Mouse (Mus musculus): Measurements from ENCODE around the gene Nostrin. TPM values are rescaled to one million over a fixed set of nuclear protein-coding genes. Genes with fewer than 3 reads are reported as not detected.
A peak's percentile ranks its signal among the peaks of the same experiment; 100 is the strongest.

Gene Nostrin
- polyA plus RNA-seq, 1 experiment from 2014 or later: 7.3 TPM

DNA sequence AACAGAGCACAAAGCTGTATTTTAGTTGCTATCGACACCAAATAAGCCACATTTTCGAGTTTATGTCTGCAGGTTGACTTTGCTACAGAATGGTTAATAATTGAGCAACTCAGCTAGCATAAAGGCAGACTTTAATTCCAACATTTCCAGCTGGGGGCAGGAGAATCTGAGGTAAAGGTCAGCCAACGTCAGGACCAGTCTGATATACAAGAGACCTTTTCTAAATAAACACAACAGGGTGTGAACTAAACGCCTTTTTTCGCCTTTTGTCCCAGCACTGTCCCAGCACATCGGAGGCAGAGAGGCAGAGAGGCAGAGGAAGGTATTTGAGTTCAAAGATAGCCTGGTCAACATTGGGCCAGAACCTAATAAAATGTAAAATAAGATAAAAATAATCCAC is 69.6 kb downstream of the Nostrin start:
- Histone ChIP-seq H3K9ac (peak overlapping the region; percentile 90), H3K4me3 (replicated peaks) (peak overlapping the region; percentile 81), H3K27ac (replicated peaks) (peak overlapping the region; percentile 87), H3K36me3 (replicated peaks) (peaks cover 30% of the 10 kb centered on the region), H3K4me2 (peak overlapping the region; percentile 65), H3K4me1 (replicated peaks) (peaks cover 18% of the 10 kb centered on the region), H3K9me3 (replicated peaks) (no peaks in the 10 kb centered on the region), H3K27me3 (no peaks in the 10 kb centered on the region)
- no peak for ATAC-seq (ENCODE audit: insufficient read depth)
- WGBS (ENCODE audit: insufficient replicate concordance): 12% methylated on average over 6 of the region's 6 CpGs

DNA sequence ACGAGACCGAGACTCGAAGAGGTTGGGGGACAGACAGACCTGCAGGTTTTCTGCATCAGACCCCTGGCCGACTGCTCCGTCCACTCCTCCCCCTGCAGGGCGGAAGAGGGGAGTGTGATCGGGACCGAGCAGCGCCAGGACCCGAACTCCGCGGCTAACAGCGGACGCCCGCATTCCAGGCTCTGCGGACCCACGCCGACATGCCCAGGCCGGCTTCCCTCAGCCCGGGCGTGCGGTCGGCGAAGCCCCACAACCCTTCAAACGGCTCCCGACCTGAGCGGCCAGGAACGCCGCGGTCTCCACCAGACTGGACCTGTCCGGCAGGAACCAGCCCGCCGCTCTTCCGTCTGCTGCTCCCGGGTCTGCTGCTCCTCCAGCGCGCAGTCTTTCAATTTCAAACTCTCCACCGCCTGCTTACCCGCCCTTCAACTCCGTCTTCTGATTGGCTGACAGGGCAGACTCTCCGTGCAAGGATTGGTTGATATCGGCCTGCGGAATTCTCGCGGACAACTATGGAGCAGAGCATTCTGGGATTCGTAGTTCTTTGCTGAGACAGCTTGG is 70.3 kb downstream of the Nostrin start, which contains the start of gene Spc25:
Gene Spc25 (minus strand): TSS at position 404 of the 561 bp plus-strand sequence.
- H3K4me2 ChIP-seq: peak within 1 kb of the TSS; percentile 65
- under 1% methylated on average over 46 of the region's 46 CpGs for WGBS (ENCODE audit: insufficient replicate concordance)
- peak; percentile 95 for ATAC-seq (ENCODE audit: insufficient read depth)
- peak within 1 kb of the TSS; percentile 90 for H3K9ac ChIP-seq
- H3K4me3 ChIP-seq (replicated peaks): peak within 1 kb of the TSS; percentile 81
- peaks cover 27% of the 10 kb centered on the region for H3K36me3 ChIP-seq (replicated peaks)
- no peaks in the 10 kb centered on the region for H3K9me3 ChIP-seq (replicated peaks)
- peak within 1 kb of the TSS; percentile 87 for H3K27ac ChIP-seq (replicated peaks)
- H3K4me1 ChIP-seq (replicated peaks): peaks cover 18% of the 10 kb centered on the region
- no peaks in the 10 kb centered on the region for H3K27me3 ChIP-seq

DNA sequence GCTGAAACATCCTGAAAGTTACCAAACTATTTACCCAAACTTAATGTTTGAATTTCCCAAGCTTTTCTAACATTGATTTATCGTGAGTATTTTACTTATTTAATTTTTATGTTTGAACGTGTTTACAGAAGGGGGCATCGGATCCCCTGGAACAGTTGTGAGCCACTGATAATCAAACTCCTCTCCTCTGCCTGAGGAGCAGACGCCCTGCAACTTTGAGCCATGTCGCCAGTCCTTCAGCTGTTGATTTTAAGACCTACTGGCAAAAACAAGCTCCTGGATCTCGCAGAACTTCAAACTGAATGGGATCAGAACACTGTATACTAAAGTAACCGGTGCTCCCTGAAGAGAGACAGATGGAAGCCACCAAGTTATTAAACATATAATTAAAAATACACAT is 70.9 kb downstream of the Nostrin start:
- peaks cover 18% of the 10 kb centered on the region for H3K4me1 ChIP-seq (replicated peaks)
- H3K9me3 ChIP-seq (replicated peaks): no peaks in the 10 kb centered on the region
- H3K36me3 ChIP-seq (replicated peaks): peaks cover 20% of the 10 kb centered on the region
- peak overlapping the region; percentile 67 for H3K27ac ChIP-seq (replicated peaks)
- peak overlapping the region; percentile 59 for H3K4me2 ChIP-seq
- 12% methylated on average over 7 of the region's 7 CpGs for WGBS (ENCODE audit: insufficient replicate concordance)
- peak; percentile 72 for ATAC-seq (ENCODE audit: insufficient read depth)
- H3K4me3 ChIP-seq (replicated peaks): peak overlapping the region; percentile 81
- no peaks in the 10 kb centered on the region for H3K27me3 ChIP-seq
- peak overlapping the region; percentile 35; the same call in 1 of the 2 replicates for H3K9ac ChIP-seq

DNA sequence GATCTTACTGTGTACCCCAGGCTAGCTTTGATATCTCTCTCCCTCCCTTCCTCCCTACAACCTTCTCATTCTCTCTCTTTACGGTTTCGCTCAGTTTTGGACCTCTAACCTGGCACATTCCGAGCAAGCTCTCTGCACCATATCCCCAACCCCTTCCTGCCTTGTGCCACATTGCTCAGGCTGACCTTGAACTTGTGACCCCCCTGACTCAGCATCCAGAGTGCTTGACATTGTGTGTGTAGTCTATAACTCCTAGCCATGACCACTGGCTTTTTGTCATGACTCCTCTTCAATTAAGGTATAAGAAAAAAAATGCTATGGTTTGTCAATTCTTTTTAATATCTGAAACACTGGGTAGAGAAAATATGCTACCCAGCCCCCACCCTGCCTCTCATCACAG is 74.1 kb downstream of the Nostrin start:
- Histone ChIP-seq H3K27ac (replicated peaks) (no peak overlapping the region), H3K4me2 (no peak overlapping the region), H3K9me3 (replicated peaks) (no peaks in the 10 kb centered on the region), H3K9ac (no peak overlapping the region), H3K27me3 (no peaks in the 10 kb centered on the region), H3K4me3 (replicated peaks) (no peak overlapping the region), H3K36me3 (replicated peaks) (no peaks in the 10 kb centered on the region), H3K4me1 (replicated peaks) (peaks cover 7% of the 10 kb centered on the region)
- WGBS (ENCODE audit: insufficient replicate concordance): 72% methylated on average over 3 of the region's 3 CpGs
- ATAC-seq (ENCODE audit: insufficient read depth): no peak

DNA sequence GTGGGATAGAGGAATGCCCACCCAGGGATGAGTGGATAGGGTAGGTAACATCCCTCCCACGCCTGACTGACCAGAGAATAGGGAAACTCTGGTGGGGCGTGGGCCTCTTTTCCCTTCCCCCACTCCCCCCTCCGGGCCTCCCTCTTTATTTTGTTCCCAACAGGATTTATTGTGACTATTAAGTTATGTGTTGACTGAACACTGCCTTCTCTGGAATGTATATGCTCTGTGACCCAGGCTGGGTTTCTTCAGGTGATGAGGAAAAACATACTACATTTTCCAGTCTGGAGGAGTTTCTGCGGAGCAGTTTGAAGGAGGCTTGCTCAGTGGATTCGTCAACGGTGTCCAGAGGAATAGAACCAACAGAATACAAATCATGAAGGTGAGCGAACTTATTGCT is 75.2 kb downstream of the Nostrin start, which contains the start of gene G6pc2:
Gene G6pc2 (plus strand): TSS at position 301 of the 400 bp plus-strand sequence.
- no peak within 1 kb of the TSS for H3K27ac ChIP-seq (replicated peaks)
- H3K36me3 ChIP-seq (replicated peaks): no peaks in the 10 kb centered on the region
- H3K27me3 ChIP-seq: no peaks in the 10 kb centered on the region
- WGBS (ENCODE audit: insufficient replicate concordance): 68% methylated on average over 7 of the region's 7 CpGs
- no peaks in the 10 kb centered on the region for H3K9me3 ChIP-seq (replicated peaks)
- no peak within 1 kb of the TSS for H3K9ac ChIP-seq
- H3K4me1 ChIP-seq (replicated peaks): peaks cover 3% of the 10 kb centered on the region; the same call in 1 of the 2 replicates
- no peak within 1 kb of the TSS for H3K4me2 ChIP-seq
- ATAC-seq (ENCODE audit: insufficient read depth): no peak
- H3K4me3 ChIP-seq (replicated peaks): no peak within 1 kb of the TSS

DNA sequence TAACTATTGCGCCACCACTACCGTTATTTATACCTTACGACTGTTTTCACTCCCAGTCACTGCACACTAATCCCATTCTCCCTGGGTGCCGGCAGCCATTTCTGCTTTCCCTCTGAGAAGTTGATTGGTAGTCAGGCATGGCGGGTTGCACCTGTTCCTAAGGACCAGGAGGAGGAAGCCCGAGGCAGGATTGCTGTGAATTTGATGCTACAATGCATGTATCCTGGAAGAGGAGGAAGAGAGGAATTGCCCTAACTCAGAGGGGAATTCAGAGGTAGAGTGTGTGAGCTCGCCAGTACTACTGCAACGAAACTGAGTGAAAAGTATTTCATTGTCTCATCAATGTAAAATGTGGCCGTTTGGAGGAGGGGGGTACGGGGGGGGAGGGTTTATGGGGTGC is 77.1 kb downstream of the Nostrin start:
- 64% methylated on average over 10 of the region's 10 CpGs for WGBS (ENCODE audit: insufficient replicate concordance)
- Histone ChIP-seq H3K4me1 (replicated peaks) (no peaks in the 10 kb centered on the region), H3K36me3 (replicated peaks) (no peaks in the 10 kb centered on the region), H3K9ac (no peak overlapping the region), H3K9me3 (replicated peaks) (no peaks in the 10 kb centered on the region), H3K4me3 (replicated peaks) (no peak overlapping the region), H3K4me2 (no peak overlapping the region), H3K27ac (replicated peaks) (no peak overlapping the region), H3K27me3 (no peaks in the 10 kb centered on the region)
- no peak for ATAC-seq (ENCODE audit: insufficient read depth)

DNA sequence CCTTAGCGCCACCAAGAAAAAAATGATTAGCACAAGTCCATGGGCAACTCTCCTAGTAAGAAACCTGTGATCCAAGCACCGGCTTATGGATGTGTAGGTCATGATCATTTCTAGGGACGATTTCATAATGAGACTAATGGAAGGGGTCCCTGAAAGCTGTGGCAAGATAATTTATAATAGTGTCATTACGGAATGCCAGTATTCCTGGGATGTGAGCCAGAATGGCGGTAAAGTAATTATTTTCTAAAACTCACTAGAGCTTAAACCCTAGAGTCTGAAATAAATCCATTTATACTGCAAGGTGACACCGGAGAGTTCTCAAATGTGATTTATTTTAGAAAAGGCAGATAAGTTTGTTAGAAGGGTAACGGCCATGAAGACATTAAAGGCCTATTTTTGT is 79.6 kb downstream of the Nostrin start:
- no peak overlapping the region for H3K4me3 ChIP-seq (replicated peaks)
- H3K36me3 ChIP-seq (replicated peaks): no peaks in the 10 kb centered on the region
- H3K27me3 ChIP-seq: no peaks in the 10 kb centered on the region
- H3K27ac ChIP-seq (replicated peaks): no peak overlapping the region
- 73% methylated on average over 7 of the region's 7 CpGs for WGBS (ENCODE audit: insufficient replicate concordance)
- no peak for ATAC-seq (ENCODE audit: insufficient read depth)
- H3K4me1 ChIP-seq (replicated peaks): no peaks in the 10 kb centered on the region
- no peak overlapping the region for H3K4me2 ChIP-seq
- no peaks in the 10 kb centered on the region for H3K9me3 ChIP-seq (replicated peaks)
- H3K9ac ChIP-seq: no peak overlapping the region

DNA sequence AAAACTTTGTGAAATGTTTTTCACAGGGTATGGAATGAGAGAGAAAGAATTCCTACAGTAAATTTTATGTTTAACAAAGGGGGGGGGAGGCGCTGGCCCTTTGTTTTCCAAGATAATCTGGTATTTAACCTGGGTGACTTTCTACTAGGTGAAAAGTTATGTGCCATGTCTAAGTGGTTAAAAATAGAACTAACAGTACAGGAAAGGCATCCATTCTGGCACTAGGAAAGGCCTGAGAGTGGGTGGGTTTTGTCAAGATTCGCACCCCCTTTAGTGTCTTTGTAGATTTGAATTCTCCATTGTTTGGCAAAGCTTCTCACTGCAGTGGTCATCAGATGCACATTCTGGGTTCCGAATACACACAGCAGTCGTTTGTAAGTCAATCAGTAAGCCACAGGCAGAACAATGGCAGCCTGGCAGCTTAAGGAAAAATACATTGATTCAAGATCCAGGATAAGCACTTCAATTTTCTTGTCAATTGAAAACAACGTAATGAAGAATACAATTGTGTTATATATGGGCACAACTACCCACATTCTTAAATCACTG is 86.3 kb downstream of the Nostrin start:
- H3K9me3 ChIP-seq (replicated peaks): no peaks in the 10 kb centered on the region
- no peaks in the 10 kb centered on the region for H3K4me1 ChIP-seq (replicated peaks)
- no peak for ATAC-seq (ENCODE audit: insufficient read depth)
- no peaks in the 10 kb centered on the region for H3K36me3 ChIP-seq (replicated peaks)
- no peak overlapping the region for H3K27ac ChIP-seq (replicated peaks)
- no peak overlapping the region for H3K4me3 ChIP-seq (replicated peaks)
- H3K9ac ChIP-seq: no peak overlapping the region
- no peaks in the 10 kb centered on the region for H3K27me3 ChIP-seq
- H3K4me2 ChIP-seq: no peak overlapping the region
- 59% methylated on average over 5 of the region's 5 CpGs for WGBS (ENCODE audit: insufficient replicate concordance)

DNA sequence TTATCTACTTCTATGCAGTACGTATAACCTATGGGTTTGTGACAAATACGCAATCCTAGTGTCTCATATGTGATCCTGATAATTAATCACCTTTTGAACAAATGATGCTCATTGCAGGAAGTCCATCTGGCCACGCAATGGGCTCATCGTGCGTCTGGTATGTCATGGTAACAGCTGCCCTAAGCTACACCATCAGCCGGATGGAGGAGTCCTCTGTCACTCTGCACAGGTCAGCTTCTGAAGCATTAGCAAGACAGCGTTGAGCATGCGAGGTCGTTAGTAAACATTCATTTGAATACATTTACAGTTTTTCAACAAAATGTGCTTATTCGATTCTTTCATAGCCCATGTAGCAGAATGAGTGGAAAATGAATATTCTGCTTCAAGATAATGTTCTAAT is 87.2 kb downstream of the Nostrin start:
- no peak for ATAC-seq (ENCODE audit: insufficient read depth)
- H3K4me2 ChIP-seq: no peak overlapping the region
- H3K4me3 ChIP-seq (replicated peaks): no peak overlapping the region
- no peaks in the 10 kb centered on the region for H3K9me3 ChIP-seq (replicated peaks)
- no peaks in the 10 kb centered on the region for H3K4me1 ChIP-seq (replicated peaks)
- no peaks in the 10 kb centered on the region for H3K36me3 ChIP-seq (replicated peaks)
- 71% methylated on average over 10 of the region's 10 CpGs for WGBS (ENCODE audit: insufficient replicate concordance)
- no peaks in the 10 kb centered on the region for H3K27me3 ChIP-seq
- H3K27ac ChIP-seq (replicated peaks): no peak overlapping the region
- H3K9ac ChIP-seq: no peak overlapping the region

DNA sequence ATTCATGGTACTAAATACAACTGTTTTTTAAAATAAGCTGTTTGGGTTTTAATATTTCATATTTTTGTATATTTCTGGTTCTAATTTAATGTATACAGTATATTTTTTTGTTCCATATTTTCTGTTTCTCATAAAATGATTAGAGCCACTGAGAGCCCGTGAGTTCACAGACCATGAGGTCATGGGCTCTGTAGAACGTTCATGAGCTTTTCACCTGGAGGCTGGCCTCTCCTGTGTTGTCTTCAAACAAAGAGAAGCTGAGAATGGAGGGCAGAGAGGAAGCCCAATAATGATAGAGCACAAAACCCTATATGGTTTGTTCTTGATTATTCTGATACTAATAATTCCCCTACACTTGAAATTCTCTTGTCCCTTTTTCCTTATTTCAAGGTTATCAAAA is 89.1 kb downstream of the Nostrin start:
- Histone ChIP-seq H3K4me3 (replicated peaks) (no peak overlapping the region), H3K9ac (no peak overlapping the region), H3K36me3 (replicated peaks) (no peaks in the 10 kb centered on the region), H3K4me2 (no peak overlapping the region), H3K27ac (replicated peaks) (no peak overlapping the region), H3K4me1 (replicated peaks) (no peaks in the 10 kb centered on the region), H3K27me3 (no peaks in the 10 kb centered on the region), H3K9me3 (replicated peaks) (no peaks in the 10 kb centered on the region)
- no peak for ATAC-seq (ENCODE audit: insufficient read depth)
- WGBS (ENCODE audit: insufficient replicate concordance): 31% methylated on average over 2 of the region's 2 CpGs

DNA sequence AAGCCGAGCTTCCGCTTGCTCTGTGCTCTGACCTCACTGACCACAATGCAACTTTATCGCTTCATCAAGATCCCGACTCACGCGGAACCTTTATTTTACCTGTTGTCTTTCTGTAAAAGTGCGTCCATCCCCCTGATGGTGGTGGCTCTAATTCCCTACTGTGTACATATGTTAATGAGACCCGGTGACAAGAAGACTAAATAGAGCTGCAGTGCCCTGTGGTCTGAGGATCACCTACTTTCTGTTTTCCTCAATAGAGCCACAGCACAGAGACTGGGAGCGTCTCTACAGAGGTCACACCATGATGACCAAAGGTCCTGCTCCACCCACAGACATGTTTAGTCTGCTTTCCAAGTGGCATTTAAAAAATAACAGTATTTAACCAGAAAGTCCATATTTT is 91.3 kb downstream of the Nostrin start:
- no peak for ATAC-seq (ENCODE audit: insufficient read depth)
- H3K27me3 ChIP-seq: no peaks in the 10 kb centered on the region
- H3K27ac ChIP-seq (replicated peaks): no peak overlapping the region
- H3K4me1 ChIP-seq (replicated peaks): no peaks in the 10 kb centered on the region
- no peaks in the 10 kb centered on the region for H3K36me3 ChIP-seq (replicated peaks)
- H3K4me2 ChIP-seq: no peak overlapping the region
- no peak overlapping the region for H3K9ac ChIP-seq
- WGBS (ENCODE audit: insufficient replicate concordance): 83% methylated on average over 9 of the region's 9 CpGs
- no peaks in the 10 kb centered on the region for H3K9me3 ChIP-seq (replicated peaks)
- no peak overlapping the region for H3K4me3 ChIP-seq (replicated peaks)

DNA sequence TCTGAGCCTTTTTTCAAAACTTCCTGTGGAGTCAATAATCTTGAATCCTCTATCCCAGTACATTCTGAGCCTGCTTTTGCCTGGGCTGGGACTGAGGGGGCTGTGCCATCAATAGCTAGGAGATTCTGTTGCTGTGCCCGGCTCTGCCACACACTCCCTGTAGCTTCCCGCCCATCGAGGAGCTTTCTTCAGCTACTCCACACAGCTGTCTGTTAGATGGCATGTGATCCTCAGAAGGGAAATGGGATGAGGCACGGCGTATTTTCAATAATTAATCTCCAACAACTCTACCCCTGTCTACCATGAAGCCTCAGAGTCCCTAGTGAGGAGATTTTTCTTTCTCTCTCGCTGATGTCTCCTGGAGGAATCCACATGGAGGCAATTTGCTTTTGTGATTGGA is 93.0 kb downstream of the Nostrin start:
- H3K4me1 ChIP-seq (replicated peaks): no peaks in the 10 kb centered on the region
- H3K9me3 ChIP-seq (replicated peaks): no peaks in the 10 kb centered on the region
- H3K27ac ChIP-seq (replicated peaks): no peak overlapping the region
- H3K4me2 ChIP-seq: no peak overlapping the region
- 70% methylated on average over 6 of the region's 6 CpGs for WGBS (ENCODE audit: insufficient replicate concordance)
- no peaks in the 10 kb centered on the region for H3K36me3 ChIP-seq (replicated peaks)
- no peaks in the 10 kb centered on the region for H3K27me3 ChIP-seq
- ATAC-seq (ENCODE audit: insufficient read depth): no peak
- H3K4me3 ChIP-seq (replicated peaks): no peak overlapping the region
- H3K9ac ChIP-seq: no peak overlapping the region
